In genomic region chr2:18884277-18884676, GRCm38 (mm10) we compare ENCODE assay signal across 15 mouse cellular contexts.
DNase-seq lines count a peak whose midpoint lies in the region; ATAC-seq and TF ChIP-seq lines count a peak whose summit lies in the region.
"Had no signal": no experiment of that assay in that cellular context is flagged by ENCODE, and none has a peak within 500 bp of the region (broad histone marks: within the 10 kb centered on the region; RNA-seq: fewer than 3 reads in every experiment).

No protein-coding gene starts in this region.

- TF ChIP-seq CTCF in layer of hippocampus, adult 2 months (conservative IDR thresholded peaks at IDR 0.05), result peak; percentile 66

- no peak overlapping the region for H3K4me3 ChIP-seq in layer of hippocampus, adult 2 months
- no peak overlapping the region for H3K4me3 ChIP-seq in forebrain, embryonic 15.5 days
- H3K4me3 ChIP-seq: heart, embryonic 13.5 days; midbrain, embryonic 10.5 days had no signal

- H3K4me2 ChIP-seq in forebrain, embryonic 15.5 days (replicated peaks), result no peak overlapping the region
- H3K4me2 ChIP-seq: heart, embryonic 13.5 days; hindbrain, embryonic 14.5 days had no signal

- no peak overlapping the region for H3K9ac ChIP-seq in forebrain, embryonic 15.5 days (replicated peaks)
- H3K9ac ChIP-seq: heart, embryonic 13.5 days; hindbrain, embryonic 14.5 days had no signal

- H3K27ac ChIP-seq in layer of hippocampus, adult 2 months, result no peak overlapping the region
- H3K27ac ChIP-seq in forebrain, embryonic 15.5 days (replicated peaks), result no peak overlapping the region
- H3K27ac ChIP-seq: heart, embryonic 13.5 days; hindbrain, embryonic 14.5 days; midbrain, embryonic 10.5 days had no signal

- no peaks in the 10 kb centered on the region for H3K4me1 ChIP-seq in forebrain, embryonic 15.5 days
- H3K4me1 ChIP-seq: heart, embryonic 13.5 days; midbrain, embryonic 10.5 days had no signal

- no peaks in the 10 kb centered on the region for H3K27me3 ChIP-seq in forebrain, embryonic 15.5 days
- H3K27me3 ChIP-seq: heart, embryonic 13.5 days had no signal

- no peaks in the 10 kb centered on the region for H3K9me3 ChIP-seq in forebrain, embryonic 15.5 days
- H3K9me3 ChIP-seq: heart, embryonic 13.5 days; midbrain, embryonic 10.5 days had no signal

- ATAC-seq in megakaryocyte progenitor cell, adult 5-6 weeks (replicated peaks; ENCODE audit: poor library complexity), result peak; percentile 55; the same call in 1 of the 2 replicates
- ATAC-seq in forebrain, embryonic 15.5 days (replicated peaks), result no peak
- ATAC-seq: forebrain, embryonic 16.5 days had no signal

- no peak for DNase-seq in layer of hippocampus, adult 2 months (ENCODE audit: low spot score in 2 of 2)
- DNase-seq in layer of hippocampus, adult 9-11 months, result no peak
- DNase-seq in CD4-positive helper T cell, adult 2 months (ENCODE audit: low read depth, low spot score), result peak; percentile 26
- DNase-seq in ES-CJ7 (ENCODE audit: low read depth, low spot score), result peak; percentile 16
- DNase-seq in adrenal gland, adult 8-10 months, result no peak
- DNase-seq: cerebellum, adult 9-10 months; embryo, embryonic 11 days; gastrocnemius, postnatal 14 days; right cerebral cortex, postnatal 14 days had no signal

- H3K36me3 ChIP-seq in forebrain, embryonic 15.5 days, result no peaks in the 10 kb centered on the region
- H3K36me3 ChIP-seq: midbrain, embryonic 10.5 days had no signal

- 79% methylated on average over 3 of the region's 3 CpGs for WGBS in forebrain, embryonic 15.5 days

Comparison
In these comparisons a context has a peak if more than half of its experiments do, and no peak if none do; other contexts are left out.
1. DNase-seq: peak in CD4-positive helper T cell, adult 2 months (single experiment) and ES-CJ7 (single experiment); none in layer of hippocampus, adult 2 months (0 of 2), layer of hippocampus, adult 9-11 months (single experiment) and adrenal gland, adult 8-10 months (single experiment).